Mouse (Mus musculus): ENCODE measurements around the gene Arhgap27.

GRCm38 (mm10) chr11:103285951-103286350, 77.5 kb downstream of the Arhgap27 start:
- TF ChIP-seq CTCF (conservative IDR thresholded peaks at IDR 0.05; ENCODE audit: insufficient read depth, insufficient read length, low read depth, low read length) = no peak
- no peak for TF ChIP-seq POLR2A (IDR thresholded peaks at IDR 0.05; ENCODE audit: low read depth, low read length)

Data from kidney, adult 2 months (tissue).